Mouse (Mus musculus) thymus, postnatal 0 days (tissue): ENCODE results near the gene Lmbrd2. TPM values are rescaled to one million over a fixed set of nuclear protein-coding genes. Genes with fewer than 3 reads are reported as not detected.
"Not testable (repeated sequence)": the region's sequence is repeated elsewhere in the genome, so short reads cannot be mapped to it uniquely, and the experiment has no call there.

Experiments
- DNase-seq: peaks from one replicate; pipeline ENCODE4 v3.0.0-alpha.2; 2015; ENCODE audit warnings: low spot score
- polyA plus RNA-seq: library from polyadenylated mRNA; unstranded; fragments of >200 nt; fragmentation: Nextera tagmentation; extraction: Ambion mirVana; gene quantifications from 2 replicates; pipeline ENCODE4 v1.2.1, GENCODE M21; 2015

Lmbrd2 gene
- polyA plus RNA-seq, 1 experiment from 2014 or later, result 2.3 TPM

DNA sequence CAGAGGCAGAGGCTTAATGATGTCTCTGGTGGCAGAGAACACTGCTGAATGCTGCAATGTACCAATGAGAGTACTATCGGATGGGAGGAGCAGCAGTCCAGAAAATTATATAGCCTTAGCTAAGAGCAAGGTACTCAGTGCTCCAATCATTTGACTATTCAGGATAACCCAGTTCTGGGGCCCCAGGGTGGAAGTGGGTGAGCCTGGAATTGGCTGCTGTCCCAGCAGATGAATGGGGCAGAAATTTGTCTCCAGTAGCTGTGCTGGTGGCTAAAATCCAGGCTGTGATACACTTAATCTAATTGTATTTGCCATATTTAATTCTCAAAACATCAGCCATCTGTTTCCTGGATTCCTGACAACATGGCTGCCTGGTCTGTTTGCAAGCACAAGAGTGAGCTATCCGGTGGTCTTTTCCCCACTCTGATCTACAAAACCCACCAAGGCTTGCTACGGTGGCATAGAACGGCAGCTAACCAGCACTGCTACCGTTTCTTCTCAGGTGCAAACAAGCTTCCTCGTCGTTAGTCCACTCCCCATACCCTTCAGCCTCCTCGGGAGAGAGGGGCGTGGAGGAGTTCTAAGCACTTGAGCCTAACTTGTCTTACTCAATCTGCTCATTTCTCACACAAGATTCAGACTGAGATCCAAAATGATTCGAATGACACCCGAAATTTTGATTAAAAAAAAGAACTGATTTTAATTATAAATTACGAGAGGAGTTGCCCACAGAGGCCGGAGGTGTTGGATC lies 7.5 kb upstream of the Lmbrd2 start:
- no peak for DNase-seq

- DNase-seq, result no peak
These were observed 5.4 kb upstream of the Lmbrd2 start for GRCm38 (mm10) chr15:9134891-9135507.

DNA sequence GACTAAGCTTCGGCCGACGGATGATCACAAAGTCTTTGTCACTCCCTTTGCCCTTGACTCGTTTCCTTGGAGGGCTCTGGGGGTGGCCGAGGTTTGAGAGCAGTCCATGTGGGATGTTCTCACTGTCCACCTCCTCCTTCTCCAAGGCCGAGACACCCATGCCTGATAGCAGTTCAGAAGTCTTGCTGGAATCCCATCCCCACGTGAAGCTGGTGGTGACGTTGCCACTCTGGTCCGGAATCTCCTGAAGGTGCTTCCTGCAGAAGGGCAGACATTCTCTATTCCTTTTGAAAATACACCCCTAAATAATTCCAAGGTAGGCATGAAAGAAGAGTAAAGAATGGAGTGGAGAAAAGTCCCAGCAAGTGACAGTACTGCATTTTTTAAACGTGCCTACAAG lies 903 bp upstream of the Lmbrd2 start:
- no peak for DNase-seq

GRCm38 (mm10) chr15:9140684-9141171 lies 378 bp downstream of the Lmbrd2 start:
- DNase-seq, result no peak

GRCm38 (mm10) chr15:9155325-9155724 lies 15.0 kb downstream of the Lmbrd2 start, which contains the start of gene Skp2:
Gene Skp2, minus strand, starts transcription at chr15:9155425.
- no peak for DNase-seq

GRCm38 (mm10) chr15:9162557-9163070 lies 22.3 kb downstream of the Lmbrd2 start:
- no peak for DNase-seq

DNA sequence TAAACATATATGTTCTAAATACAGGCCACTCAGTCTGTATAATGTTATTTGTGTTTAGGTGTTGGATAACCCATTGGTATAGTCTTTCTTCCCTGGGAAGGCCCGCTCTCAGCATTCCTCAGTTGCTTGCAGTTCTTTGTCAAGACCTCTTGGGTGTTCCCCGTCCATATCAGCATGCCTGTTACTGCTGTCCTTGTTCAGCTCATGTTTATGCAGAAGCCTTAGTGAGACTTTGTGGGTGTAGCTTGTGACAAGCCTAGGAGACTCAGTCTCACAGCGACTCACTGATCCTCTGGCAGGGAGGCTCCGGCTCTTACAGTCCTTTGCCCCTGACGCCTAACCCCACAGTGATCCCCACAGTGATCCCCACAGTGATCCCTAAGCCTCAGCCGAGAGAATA lies 23.8 kb downstream of the Lmbrd2 start:
- no peak for DNase-seq

GRCm38 (mm10) chr15:9177038-9177437 lies 36.7 kb downstream of the Lmbrd2 start:
- DNase-seq, result no peak

DNA sequence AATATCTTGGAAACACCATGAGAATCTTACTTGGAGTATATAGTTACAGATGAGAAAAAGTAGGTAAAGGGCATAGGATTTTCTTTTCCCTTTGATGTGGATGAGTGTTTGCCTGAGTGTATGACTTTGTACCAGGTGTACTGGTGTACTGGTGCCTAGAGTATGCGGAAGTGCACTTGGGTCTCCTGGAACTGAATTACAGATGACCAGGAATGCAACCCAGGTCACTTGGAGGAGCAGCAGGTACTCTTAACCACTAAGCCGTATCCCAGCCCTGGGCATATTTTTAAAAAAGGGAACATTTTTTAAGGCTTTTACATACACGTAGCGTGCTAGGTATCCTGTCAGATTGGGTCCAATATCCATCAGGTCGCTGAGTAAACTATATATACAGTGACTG lies 43.6 kb downstream of the Lmbrd2 start:
- DNase-seq, result no peak

GRCm38 (mm10) chr15:9189796-9190195 lies 49.4 kb downstream of the Lmbrd2 start:
- no peak for DNase-seq

- not testable (repeated sequence) for DNase-seq
These were observed 52.3 kb downstream of the Lmbrd2 start for GRCm38 (mm10) chr15:9192685-9193084.

- DNase-seq, result no peak
These were observed 58.1 kb downstream of the Lmbrd2 start for GRCm38 (mm10) chr15:9198421-9198820.

DNA sequence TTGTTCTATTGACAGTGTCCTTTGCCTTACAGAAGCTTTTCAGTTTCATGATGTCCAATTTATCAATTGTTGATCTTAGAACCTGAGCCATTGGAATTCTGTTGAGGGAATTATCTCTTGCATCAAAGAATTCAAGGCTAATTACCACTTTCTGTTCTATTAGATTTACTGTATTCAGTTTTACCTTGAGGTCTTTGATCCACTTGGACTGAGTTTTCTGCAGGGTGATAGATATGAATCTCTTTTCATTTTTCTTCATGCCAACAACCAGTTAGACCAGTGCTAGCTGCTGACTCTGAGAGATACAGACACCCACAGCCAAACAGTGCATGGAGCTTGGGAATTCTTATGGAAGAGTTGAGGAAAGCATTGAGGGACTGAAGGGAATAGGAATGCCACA lies 71.5 kb downstream of the Lmbrd2 start:
- DNase-seq, result no peak

GRCm38 (mm10) chr15:9213026-9213425 lies 72.7 kb downstream of the Lmbrd2 start:
- DNase-seq, result not testable (repeated sequence)

DNA sequence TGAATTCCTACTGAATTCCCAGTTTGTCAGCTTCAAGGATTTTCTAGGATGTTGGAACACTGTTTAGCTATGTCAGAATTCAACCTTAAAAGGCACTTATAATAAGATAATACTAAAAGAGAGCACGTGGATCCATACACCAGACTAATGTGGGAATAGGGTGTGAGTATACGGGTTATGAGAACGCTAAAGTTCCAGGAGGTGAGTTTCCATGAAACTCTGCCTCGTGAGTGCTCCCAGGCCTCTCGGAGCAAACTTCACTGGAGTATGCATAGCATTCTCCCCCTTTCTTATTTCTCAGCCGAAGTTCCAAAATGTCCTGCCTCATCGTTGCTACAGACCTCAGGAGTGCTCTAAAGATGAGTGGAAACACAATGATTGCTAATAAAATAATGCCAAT lies 73.1 kb downstream of the Lmbrd2 start:
- not testable (repeated sequence) for DNase-seq

DNA sequence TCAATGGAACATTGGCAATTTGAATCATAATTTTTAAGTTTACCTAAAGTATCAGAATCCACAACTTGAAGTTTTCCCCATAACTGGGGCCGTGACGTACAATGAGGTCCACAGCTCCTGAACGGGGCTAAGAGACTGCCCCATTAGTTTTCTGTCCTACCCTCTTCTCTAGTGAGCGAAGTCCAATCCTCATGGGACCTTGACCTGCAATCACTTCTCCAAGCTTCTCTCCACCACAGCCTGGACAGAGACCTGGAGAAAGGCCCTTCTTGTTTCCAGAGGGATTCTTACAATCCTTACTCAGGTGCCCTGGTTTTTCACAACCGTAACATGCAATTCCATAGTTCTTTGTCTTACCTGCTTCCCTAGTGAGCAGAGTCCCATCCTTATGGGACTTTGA lies 76.1 kb downstream of the Lmbrd2 start:
- no peak for DNase-seq

- not testable (repeated sequence) for DNase-seq
These were observed 90.6 kb downstream of the Lmbrd2 start for GRCm38 (mm10) chr15:9230917-9231316.

- DNase-seq, result no peak
These were observed 106.0 kb downstream of the Lmbrd2 start for GRCm38 (mm10) chr15:9246345-9246744.
